Mouse (Mus musculus): ENCODE results near the gene Rad51d.

Rad51d gene

GRCm38 (mm10) chr11:82891936-82892335 lies 1.5 kb upstream of the Rad51d start, which contains the start of gene Fndc8:
Gene Fndc8, plus strand, starts transcription at chr11:82892124.
- DNase-seq (ENCODE audit: low spot score) = no peak

- no peak for DNase-seq (ENCODE audit: low spot score)
Measured at GRCm38 (mm10) chr11:82889524-82890341, 681 bp downstream of the Rad51d start.

- peak; percentile 18 for DNase-seq (ENCODE audit: low spot score)
Measured at GRCm38 (mm10) chr11:82888491-82888946, 1.9 kb downstream of the Rad51d start.

- no peak for DNase-seq (ENCODE audit: low spot score)
Measured at GRCm38 (mm10) chr11:82886559-82886958, 3.9 kb downstream of the Rad51d start.

GRCm38 (mm10) chr11:82883180-82883579 lies 7.2 kb downstream of the Rad51d start:
- no peak for DNase-seq (ENCODE audit: low spot score)

DNA sequence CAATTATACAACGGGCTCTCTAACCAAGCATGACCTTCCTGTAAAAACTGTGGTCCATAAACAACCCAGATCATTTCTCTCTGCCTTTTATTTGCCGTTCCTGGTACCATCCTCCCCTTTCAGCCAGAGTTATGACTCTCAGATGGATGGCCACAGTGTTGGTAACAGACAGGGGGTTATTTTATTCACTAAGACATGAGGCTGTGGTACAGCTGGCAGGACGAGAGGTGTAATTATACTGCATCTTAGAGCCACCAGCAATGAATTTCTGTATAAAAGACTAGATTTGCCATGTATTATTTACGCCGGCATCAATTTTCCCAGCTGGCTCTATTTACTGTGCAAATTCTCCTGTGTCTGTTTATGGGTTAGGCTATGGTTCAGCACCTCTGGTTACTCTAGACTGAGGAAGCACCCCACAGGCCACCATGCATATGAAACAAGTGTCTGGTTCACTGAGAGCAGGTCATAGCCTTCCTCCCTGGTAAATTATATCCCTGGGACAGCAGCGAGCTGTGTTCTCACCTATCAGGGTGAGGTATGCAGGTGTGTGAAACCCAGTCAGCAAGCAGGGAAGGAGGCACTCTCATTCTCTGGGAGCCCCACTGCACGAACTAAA lies 12.6 kb downstream of the Rad51d start:
- no peak for DNase-seq (ENCODE audit: low spot score)

DNA sequence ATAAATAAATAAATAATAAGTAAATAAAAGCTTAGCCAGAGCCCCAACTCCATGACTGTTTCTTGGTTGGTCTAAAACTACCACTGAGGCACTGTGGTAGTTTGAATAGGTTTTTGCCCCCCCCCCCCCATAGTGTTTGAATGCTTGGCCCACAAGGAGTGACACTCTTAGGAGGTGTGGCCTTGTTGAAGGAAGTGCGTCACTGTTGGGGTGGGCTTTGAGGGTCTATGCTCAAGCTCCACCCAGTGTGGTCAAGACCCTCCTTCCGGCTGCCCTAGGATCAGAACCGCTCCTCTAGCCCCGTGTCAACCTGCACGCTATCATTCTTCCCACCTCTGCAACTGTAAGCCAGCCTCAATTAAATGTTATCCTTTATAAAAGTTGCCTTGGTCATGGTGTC lies 14.8 kb downstream of the Rad51d start:
- no peak for DNase-seq (ENCODE audit: low spot score)

GRCm38 (mm10) chr11:82874924-82875323 lies 15.5 kb downstream of the Rad51d start:
- no peak for DNase-seq (ENCODE audit: low spot score)

DNA sequence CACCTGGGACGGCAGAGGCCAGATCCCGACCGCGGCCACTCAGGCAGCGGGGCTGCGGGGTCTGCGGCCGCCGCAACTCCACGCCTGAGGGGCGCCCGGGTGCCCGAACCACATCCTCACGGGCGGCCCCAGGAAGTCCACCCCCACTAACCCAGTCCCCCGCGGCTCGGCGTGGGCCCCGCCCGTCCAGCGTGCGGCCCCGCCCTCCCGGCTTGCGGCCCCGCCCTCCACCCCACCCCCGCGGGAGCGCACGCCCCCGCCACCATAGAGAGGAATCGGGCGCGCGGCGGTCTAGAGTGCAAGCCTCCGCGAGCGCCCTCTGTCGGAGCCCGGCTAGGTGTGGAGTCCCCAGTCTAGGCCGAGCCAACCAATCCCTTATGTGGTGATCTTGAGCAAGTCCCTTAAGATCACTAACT lies 19.4 kb downstream of the Rad51d start, which contains the start of gene Rffl:
Gene Rffl (minus strand): TSS at position 180 of the 416 bp plus-strand sequence.
- DNase-seq (ENCODE audit: low spot score) = peak; percentile 96

DNA sequence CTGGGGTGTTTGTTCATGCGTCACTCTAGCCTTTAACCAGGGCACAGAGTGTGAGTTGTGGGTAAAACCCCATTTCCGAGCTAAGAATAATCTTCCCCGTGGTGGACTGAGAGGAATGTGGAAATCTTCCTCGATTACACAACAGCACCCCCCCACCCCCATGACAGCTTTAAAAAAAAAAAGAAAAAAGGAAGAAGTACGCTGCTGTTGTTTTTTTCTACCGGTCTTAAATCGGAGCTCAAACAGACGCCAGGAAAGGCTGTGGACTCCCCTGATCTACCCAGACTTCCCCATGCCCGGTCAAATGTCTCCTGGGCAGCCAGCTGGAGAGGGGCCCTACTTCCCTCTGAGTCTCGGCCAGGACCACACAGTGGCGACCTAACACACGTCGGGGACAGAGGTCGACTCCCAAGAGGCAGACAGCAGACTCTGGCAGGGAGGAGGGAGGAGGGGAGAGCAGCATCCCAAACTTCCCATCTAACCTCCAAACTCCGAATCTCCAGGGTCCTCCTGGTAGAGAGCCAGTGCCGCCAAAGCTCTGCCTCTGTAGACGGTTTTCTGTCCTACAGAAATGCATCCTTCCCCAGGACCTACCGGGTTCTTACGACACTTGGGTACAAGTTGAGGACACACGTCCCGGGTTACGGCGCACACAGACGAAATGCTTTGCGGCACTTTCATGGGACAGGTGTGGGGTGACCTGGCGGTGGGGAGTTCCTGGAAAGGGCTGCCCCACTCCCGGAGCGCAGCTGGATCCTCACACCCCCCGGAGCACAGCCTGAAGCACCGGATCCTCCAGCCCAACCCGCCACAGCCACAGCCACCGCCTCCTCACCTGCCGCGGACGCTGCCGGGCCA lies 20.0 kb downstream of the Rad51d start:
- DNase-seq (ENCODE audit: low spot score) = peak; percentile 67

DNA sequence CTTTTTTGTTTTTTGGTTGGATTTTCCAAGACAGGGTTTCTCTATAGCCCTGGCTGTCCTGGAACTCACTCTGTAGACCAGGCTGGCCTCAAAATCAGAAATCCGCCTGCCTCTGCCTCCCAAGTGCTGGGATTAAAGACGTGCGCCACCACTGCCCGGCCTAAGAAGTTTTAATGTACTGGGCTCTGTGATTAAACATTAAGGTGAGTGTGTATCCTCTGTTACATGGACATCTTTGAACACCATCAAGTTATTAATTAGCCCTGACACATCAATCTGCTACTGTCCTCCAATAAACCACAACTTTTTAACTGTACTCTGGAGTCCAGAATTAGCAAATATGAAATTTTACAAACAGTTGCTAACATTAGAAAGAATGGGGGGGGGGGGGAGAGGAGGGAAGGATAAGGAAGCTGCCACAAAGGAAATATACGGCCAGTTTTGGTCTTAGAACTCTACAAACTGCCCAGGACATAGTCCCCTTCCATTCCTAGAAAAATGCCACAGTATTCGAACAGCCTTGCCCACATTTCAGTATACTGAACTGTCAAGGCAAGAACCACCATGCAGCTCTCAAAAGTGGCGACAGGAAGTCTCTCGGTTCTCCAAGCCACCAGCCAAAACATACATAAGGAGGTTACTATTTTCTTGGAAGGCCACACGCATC lies 20.8 kb downstream of the Rad51d start:
- DNase-seq (ENCODE audit: low spot score) = no peak

DNA sequence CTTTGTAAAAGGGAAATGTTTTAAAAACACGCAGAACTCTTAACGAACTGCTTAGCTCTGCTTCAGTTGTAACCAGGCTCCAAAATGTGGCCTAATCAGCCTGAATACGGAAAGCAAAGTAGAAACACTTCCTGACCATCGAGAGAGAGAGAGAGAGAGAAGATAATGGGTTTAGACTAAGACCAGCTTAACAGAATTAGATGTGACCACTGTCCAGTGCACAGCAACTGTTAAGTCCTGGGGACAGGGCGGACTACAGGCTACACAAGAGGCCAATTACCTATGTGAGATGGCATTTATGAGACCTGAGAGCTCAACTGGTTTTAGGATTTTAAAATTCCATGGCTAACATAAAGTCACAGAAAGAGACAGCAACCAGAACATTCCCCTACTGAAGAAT lies 22.5 kb downstream of the Rad51d start:
- no peak for DNase-seq (ENCODE audit: low spot score)

DNA sequence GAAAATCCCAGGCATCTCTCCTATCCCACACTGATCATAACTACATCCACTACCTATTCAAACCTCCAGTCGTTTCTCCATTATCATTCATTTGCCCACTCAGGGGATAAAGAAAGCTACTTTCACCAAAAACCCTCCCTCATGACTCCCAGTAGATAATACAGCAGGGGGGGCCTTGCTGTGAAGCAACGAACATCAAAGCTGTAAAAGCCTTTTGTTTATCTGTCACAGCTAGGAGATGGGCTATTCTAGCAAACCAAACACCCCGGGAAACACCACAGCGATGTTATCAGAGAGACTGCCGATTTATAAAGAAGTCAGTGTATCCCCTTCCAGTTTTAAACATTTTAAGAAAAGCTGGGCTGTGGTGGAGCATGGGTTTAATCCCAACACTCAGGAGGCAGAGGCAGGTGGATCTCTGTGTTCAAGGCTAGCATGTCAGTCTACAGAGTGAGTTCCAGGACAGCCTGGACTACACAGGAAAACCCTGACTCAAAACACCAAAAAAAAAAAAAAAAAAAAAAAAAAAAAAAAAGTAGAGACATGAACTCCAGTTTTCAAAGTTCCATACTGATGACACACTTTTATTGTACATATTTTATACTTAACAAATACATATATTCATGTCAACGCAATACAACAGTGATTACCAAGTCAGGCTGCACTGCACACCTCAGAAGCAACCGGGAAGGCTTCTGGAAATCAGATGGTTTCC lies 23.4 kb downstream of the Rad51d start:
- DNase-seq (ENCODE audit: low spot score) = no peak

- no peak for DNase-seq (ENCODE audit: low spot score)
Measured at GRCm38 (mm10) chr11:82865957-82866356, 24.5 kb downstream of the Rad51d start.

DNA sequence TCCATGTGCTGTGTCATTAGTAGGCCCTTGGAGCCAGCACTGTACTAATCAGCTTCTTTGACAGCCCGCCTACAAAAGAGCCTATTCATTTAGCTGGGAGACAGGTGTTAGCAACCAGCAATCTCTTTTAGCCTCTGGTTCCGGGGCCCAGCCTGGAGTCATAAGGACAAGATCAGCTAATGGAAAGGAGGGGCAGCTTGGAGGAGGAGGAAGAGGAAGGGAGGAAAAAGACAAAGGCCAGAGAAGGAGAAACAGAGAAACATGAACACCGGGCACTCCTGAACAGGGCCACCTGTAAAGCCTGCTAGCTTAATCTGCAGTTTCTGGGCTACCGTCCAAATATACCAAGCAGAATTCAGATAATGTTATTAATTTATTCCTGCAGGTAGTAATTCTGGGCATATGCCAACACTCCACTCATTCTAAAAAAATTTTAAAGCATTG lies 26.9 kb downstream of the Rad51d start:
- no peak for DNase-seq (ENCODE audit: low spot score)

DNA sequence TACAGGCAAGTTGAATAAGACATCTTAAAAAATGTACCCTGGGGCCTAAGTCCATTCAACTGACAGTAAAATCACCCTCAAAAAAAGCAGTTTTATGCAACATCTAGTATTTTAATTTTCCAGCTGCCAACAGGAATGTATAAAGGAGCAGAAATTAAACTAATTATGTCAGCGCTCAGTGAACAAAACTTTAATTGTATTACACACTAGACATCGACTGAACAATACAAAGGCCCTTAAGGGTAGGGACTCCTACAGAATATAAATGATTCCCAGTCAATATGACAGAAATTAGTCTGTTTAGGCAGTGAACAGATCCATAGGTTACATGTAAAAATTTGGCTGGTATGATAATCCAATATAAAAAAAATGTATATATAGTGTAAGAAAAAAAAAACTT lies 27.4 kb downstream of the Rad51d start:
- DNase-seq (ENCODE audit: low spot score) = no peak

DNA sequence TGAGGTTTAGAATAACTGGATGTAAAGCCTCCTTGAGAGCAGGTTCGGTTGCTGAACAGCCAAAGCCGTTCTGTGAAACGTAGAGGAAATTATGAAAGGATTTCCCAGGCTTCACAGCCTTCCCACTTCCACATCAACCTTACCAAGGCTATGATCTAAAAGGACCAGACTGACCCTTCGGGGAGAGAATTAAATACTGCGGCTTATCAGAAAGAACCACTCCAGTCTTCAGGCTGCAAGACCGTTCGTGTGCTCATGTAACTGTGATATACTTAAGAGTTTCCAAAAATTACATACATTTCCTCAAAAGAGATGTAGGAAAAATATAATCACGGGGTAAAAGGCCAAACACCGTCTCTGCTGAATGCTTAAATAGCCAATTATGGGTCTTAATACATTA lies 27.8 kb downstream of the Rad51d start:
- DNase-seq (ENCODE audit: low spot score) = no peak

GRCm38 (mm10) chr11:82861558-82861957 lies 28.9 kb downstream of the Rad51d start:
- no peak for DNase-seq (ENCODE audit: low spot score)

DNA sequence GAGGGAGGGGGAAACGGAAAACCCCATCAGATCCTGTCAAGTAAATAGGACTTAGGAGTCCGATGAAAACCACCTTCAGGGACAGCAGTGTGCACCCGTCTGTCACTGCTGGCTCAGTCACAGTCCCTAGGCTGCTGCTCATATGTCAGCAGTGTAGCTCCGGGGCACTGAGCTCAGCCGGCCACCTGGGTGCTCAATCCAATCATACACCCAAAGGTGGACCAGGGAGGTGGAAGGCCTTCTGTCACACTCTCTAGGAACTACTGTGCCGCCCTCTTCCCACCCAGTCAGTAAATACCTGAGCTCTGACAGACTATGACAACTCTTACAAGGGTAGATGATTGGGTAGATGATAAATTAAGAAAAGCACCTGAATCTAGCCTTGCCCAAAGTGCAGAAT lies 29.7 kb downstream of the Rad51d start:
- DNase-seq (ENCODE audit: low spot score) = no peak

- DNase-seq (ENCODE audit: low spot score) = peak; percentile 21
Measured at GRCm38 (mm10) chr11:82857307-82857848, 33.0 kb downstream of the Rad51d start.

- no peak for DNase-seq (ENCODE audit: low spot score)
Measured at GRCm38 (mm10) chr11:82856032-82856431, 34.4 kb downstream of the Rad51d start.

Data from layer of hippocampus, adult 11-12 months (tissue).